Mouse (Mus musculus): ENCODE measurements around the gene Grb2. TPM values are rescaled to one million over a fixed set of nuclear protein-coding genes. Genes with fewer than 3 reads are reported as not detected.

The Grb2 gene
- 197 and 236 TPM in 2 replicates for total RNA-seq (2023)

DNA sequence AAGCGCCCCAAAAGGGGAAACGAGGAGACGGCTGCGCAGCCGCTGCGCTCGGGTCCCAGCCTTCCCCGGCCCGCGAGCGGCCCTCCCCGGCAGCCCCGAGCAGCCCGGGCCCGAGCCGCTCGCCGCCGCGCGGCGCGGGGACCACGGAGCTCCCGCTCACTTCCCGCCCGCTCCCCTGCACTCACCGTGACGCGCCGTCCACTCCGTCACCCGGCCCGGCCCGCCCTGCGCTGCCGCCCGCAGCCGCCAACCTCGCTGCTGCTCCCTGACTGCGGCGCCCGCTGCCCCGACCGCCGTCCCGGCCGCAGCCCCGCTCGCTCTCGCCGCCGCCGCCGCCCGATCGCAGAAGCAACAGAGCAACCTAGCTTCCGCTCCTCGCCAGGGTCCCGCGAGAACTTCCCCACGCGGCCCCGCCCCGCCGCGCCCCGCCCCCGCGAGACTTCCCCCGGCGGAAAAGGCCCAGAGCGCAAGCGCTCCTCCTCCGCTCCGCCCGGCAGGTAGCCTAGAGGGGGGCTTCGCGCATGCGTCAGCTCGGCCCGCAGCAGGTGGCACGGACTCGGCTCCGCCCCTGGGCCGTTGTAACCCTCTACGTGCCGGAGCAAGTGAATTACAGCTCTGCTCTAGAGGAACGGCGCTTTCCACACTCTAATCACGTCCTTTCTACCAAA lies at the start of gene Grb2:
TSS of gene Grb2 (minus strand) at position 389 of the 668 bp plus-strand sequence.

DNA sequence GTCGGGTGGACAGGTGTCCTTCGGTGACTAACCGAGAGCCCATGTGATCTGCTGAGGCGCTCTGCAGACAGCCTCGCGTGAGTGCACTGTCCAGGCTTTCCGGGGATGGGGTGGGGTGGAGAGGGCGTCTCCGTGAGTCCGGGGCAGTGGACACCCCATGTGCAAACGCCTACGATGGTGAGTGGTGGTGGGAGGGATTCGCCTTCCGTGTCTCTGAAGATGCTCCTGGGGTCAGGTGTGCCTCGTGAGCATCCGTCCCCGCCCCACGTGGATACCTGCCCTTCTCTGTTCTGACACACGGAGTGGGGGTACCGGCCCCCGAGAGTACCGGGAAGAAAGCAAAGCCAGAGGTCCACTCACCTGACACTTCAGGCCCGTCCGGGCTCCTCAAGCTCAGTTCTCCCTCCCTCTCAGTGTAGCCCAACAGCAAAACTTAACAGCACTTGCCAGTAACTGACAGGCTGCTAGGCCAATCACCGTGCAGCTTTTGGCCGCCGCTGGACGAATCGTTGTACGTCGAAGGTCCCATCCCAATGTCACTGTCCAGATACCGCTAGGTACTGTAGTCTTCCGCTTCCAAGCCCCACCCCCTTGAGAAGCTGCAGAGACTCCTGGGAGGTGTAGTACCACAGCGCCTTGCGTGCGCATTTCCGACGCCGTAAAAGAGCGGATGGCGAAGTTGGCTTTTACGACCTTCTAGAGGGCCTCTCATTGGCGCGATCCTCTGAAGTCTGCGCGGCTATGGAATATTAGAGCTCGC lies 80.5 kb downstream of the Grb2 start, which contains the start of gene Slc25a19:
TSS of gene Slc25a19 (minus strand) at position 591 of the 760 bp plus-strand sequence.

DNA sequence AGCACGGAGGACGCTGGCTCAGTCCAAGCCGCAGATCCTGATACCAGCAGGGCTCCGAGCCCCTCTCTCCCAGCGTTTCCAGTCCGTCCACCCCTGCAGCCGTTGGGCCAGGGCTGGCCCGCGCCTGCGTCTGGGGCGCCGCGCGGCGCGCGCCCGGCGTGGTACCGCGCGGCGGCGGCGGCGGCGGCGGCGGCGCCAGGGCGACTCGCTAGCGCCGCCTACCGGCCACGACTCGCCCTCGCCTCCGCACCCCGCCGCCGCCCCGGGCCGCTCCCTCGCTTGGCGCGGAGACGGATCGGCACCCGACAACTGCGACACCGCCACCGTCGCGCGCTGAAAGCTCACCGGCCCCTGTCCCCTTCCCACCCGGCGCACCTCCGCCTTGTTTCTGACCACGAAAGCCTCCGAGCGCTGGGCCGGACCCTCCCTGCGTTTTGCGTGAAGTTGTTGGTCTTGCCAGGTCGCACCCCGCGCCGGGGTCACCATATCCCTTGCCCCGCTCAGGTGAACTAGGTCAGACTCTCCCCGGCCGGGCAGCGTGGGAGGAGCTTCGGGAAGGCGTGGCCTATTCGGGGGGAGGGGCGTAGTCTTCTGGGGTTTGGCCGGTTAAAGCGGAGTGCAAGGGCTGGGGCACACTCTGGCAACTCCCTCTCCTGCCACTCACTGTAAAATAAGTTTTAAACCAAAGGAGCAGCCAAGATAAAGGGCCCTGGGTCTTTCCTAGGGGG lies 95.8 kb downstream of the Grb2 start, which contains the start of gene Mif4gd:
TSS of gene Mif4gd (minus strand) at position 560 of the 728 bp plus-strand sequence.

DNA sequence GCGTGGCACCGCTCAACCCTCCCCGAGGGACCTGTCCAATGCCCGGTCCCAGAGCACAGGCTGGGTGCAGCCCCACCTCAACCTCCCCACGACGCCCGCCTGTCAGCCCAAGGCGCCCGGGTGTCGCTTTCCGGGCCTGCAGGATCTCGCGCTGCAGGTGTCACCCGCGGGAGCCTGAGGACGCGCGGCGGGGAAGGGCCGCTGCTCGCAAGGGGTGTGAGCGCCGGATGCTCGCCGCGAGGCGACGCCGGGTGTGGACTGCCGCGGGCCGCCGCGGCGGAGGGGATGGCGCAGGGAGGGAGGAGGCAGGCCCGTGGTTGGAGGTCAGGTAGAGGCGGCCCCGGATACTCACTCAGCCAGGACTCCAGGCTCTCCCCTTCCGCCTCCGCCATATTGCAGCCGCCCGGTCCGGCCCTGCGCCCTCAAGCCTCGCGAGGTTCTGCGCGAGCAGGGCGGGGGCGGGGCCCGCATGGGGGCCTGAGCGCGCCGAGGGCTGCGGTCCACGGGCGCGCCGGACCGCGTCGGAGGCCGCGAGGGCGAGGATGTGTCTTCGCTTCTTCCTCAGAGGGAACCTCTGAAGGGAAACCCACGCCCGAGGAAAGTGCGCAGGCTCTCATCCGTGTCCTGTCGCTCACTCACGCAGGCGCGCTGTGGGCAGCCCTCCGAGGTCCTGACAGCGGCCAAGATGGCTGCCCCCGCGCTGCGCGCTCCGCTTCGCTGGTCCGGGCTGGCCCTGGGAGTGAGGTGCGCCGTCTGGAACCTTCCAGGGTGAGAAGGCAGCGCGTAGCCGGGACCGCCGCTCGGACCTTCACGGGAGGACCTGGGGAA lies 104.7 kb downstream of the Grb2 start, which contains the start of the genes Mrps7 and Gga3:
TSS of gene Mrps7 (plus strand) at position 450 of the 828 bp plus-strand sequence.
TSS of gene Gga3 (minus strand) at position 576 of the 828 bp plus-strand sequence.

Other genes starting within 250 kb of the Grb2 start
- gene Slc16a5, start 246.1 kb downstream of the Grb2 start, total RNA-seq (2023), result not detected in 2 replicates
- 79.7 and 93.7 TPM in 2 replicates for gene Armc7, start 232.9 kb downstream of the Grb2 start, total RNA-seq (2023)
- gene Nt5c, start 216.7 kb downstream of the Grb2 start, total RNA-seq (2023), result 35.0 and 36.8 TPM in 2 replicates
- 107 and 122 TPM in 2 replicates for gene Jpt1, start 194.2 kb downstream of the Grb2 start, total RNA-seq (2023)
- 130 and 148 TPM in 2 replicates for gene Sumo2, start 172.3 kb downstream of the Grb2 start, total RNA-seq (2023)
- 28.8 and 36.7 TPM in 2 replicates for gene Nup85, start 144.2 kb downstream of the Grb2 start, total RNA-seq (2023)
- 10.9 and 12.7 TPM in 2 replicates for gene Mrps7, start 104.7 kb downstream of the Grb2 start, total RNA-seq (2023)
- 50.7 and 64.3 TPM in 2 replicates for gene Gga3, start 104.5 kb downstream of the Grb2 start, total RNA-seq (2023)
- 16.9 and 23.3 TPM in 2 replicates for gene Mif4gd, start 95.6 kb downstream of the Grb2 start, total RNA-seq (2023)
- 10.0 and 10.7 TPM in 2 replicates for gene Slc25a19, start 80.3 kb downstream of the Grb2 start, total RNA-seq (2023)
- gene Tmem94, start 56.8 kb upstream of the Grb2 start, total RNA-seq (2023), result 31.7 and 49.2 TPM in 2 replicates
- gene Caskin2, start 105.0 kb upstream of the Grb2 start, total RNA-seq (2023), result 0.82 and 1.0 TPM in 2 replicates
- gene Tsen54, start 106.1 kb upstream of the Grb2 start, total RNA-seq (2023), result 3.1 and 4.5 TPM in 2 replicates
- 2.6 and 4.2 TPM in 2 replicates for gene Llgl2, start 115.5 kb upstream of the Grb2 start, total RNA-seq (2023)
- 0.93 and 2.3 TPM in 2 replicates for gene Myo15b, start 149.8 kb upstream of the Grb2 start, total RNA-seq (2023)
- gene Smim5, start 191.4 kb upstream of the Grb2 start, total RNA-seq (2023), result 52.4 and 59.6 TPM in 2 replicates
- 4.6 and 6.4 TPM in 2 replicates for gene Smim6, start 203.4 kb upstream of the Grb2 start, total RNA-seq (2023)
- 34.7 and 50.0 TPM in 2 replicates for gene Sap30bp, start 224.7 kb upstream of the Grb2 start, total RNA-seq (2023)
- gene Recql5, start 224.9 kb upstream of the Grb2 start, total RNA-seq (2023), result 22.0 and 28.2 TPM in 2 replicates

Data from neutrophil, adult 65 days (primary cell).